Mouse (Mus musculus) bone marrow, adult 2 months (tissue): ENCODE data around the gene Paqr9.

Experiments used
- CTCF ChIP-seq: fragments of 200-500 bp; IDR thresholded peaks from 2 replicates; pipeline ENCODE4 v1.5.1; 2011; ENCODE audit warnings: low read length, control low read depth; ENCODE audit not compliant: control insufficient read depth, insufficient read depth
- POLR2A ChIP-seq: fragments of 200-500 bp; IDR thresholded peaks from 2 replicates; pipeline ENCODE4 v1.6.1; 2011; ENCODE audit warnings: low read depth, mild to moderate bottlenecking, control low read depth, low read length, borderline replicate concordance; ENCODE audit not compliant: control insufficient read depth

- TF ChIP-seq CTCF (no peak), POLR2A (no peak)
These were observed 12.8 kb upstream of the Paqr9 start for GRCm38 (mm10) chr9:95546679-95547078.
